Mouse (Mus musculus) embryo, embryonic 9.5 days (tissue): Measurements from ENCODE around the gene Sectm1b.
"Not testable (repeated sequence)": the region's sequence is repeated elsewhere in the genome, so short reads cannot be mapped to it uniquely, and the experiment has no call there.

Experiments used
- DNase-seq: peaks from one replicate; pipeline ENCODE4 v3.0.0-alpha.2; 2017; ENCODE audit errors: extremely low spot score

Gene Sectm1b

GRCm38 (mm10) chr11:121069662-121070061 is 6.3 kb upstream of the Sectm1b start:
- DNase-seq: not testable (repeated sequence)

GRCm38 (mm10) chr11:121067895-121068294 is 4.5 kb upstream of the Sectm1b start:
- DNase-seq: no peak

GRCm38 (mm10) chr11:121064197-121064596 is 828 bp upstream of the Sectm1b start:
- DNase-seq: no peak

GRCm38 (mm10) chr11:121061615-121062014 is 1.8 kb downstream of the Sectm1b start:
- no peak for DNase-seq

- DNase-seq: not testable (repeated sequence)
Observed at GRCm38 (mm10) chr11:121060401-121061067, 2.8 kb downstream of the Sectm1b start.

- no peak for DNase-seq
Observed at GRCm38 (mm10) chr11:121059471-121059870, 3.9 kb downstream of the Sectm1b start.

- no peak for DNase-seq
Observed at GRCm38 (mm10) chr11:121058956-121059355, 4.4 kb downstream of the Sectm1b start.

GRCm38 (mm10) chr11:121058122-121058521 is 5.2 kb downstream of the Sectm1b start:
- no peak for DNase-seq

GRCm38 (mm10) chr11:121056536-121057236 is 6.7 kb downstream of the Sectm1b start:
- DNase-seq: no peak

- peak; percentile 86 for DNase-seq
Observed at GRCm38 (mm10) chr11:121053536-121053935, 9.8 kb downstream of the Sectm1b start.

GRCm38 (mm10) chr11:121052387-121052786 is 11.0 kb downstream of the Sectm1b start:
- DNase-seq: no peak

GRCm38 (mm10) chr11:121051793-121052192 is 11.6 kb downstream of the Sectm1b start:
- no peak for DNase-seq

GRCm38 (mm10) chr11:121049840-121050239 is 13.5 kb downstream of the Sectm1b start:
- no peak for DNase-seq

- DNase-seq: peak; percentile 32
Observed at GRCm38 (mm10) chr11:121047826-121048399, 15.5 kb downstream of the Sectm1b start.

GRCm38 (mm10) chr11:121045286-121045685 is 18.1 kb downstream of the Sectm1b start:
- no peak for DNase-seq

- DNase-seq: not testable (repeated sequence)
Observed at GRCm38 (mm10) chr11:121043025-121043424, 20.3 kb downstream of the Sectm1b start.

- DNase-seq: no peak
Observed at GRCm38 (mm10) chr11:121042480-121042879, 20.9 kb downstream of the Sectm1b start.

GRCm38 (mm10) chr11:121041636-121042035 is 21.7 kb downstream of the Sectm1b start:
- DNase-seq: no peak

GRCm38 (mm10) chr11:121041212-121041611 is 22.2 kb downstream of the Sectm1b start:
- DNase-seq: peak; percentile 80

- no peak for DNase-seq
Observed at GRCm38 (mm10) chr11:121039302-121039701, 24.1 kb downstream of the Sectm1b start, which contains the start of gene Cd7. Cd7 (minus strand) TSS chr11:121039418.

- no peak for DNase-seq
Observed at GRCm38 (mm10) chr11:121038366-121039240, 24.8 kb downstream of the Sectm1b start.

GRCm38 (mm10) chr11:121033118-121033517 is 30.3 kb downstream of the Sectm1b start:
- DNase-seq: no peak
